Mouse (Mus musculus): ENCODE measurements around the gene Mobp.

- TF ChIP-seq CTCF (IDR thresholded peaks at IDR 0.05; ENCODE audit: insufficient read depth, low read depth, low read length) (no peak), POLR2A (IDR thresholded peaks at IDR 0.05; ENCODE audit: insufficient read depth, low read depth, low read length) (no peak)
Measured at GRCm38 (mm10) chr9:120131784-120132288, 17.7 kb upstream of the Mobp start.
